Mouse (Mus musculus) kidney, postnatal 4 days (tissue): Measurements from ENCODE around the gene Ntn1.
A peak's percentile ranks its signal among the peaks of the same experiment; 100 is the strongest.

ENCODE experiments used
- DNase-seq, 2 experiments: peaks; one replicate each; pipeline ENCODE4 v3.0.0; 2021; ENCODE audit warnings: mixed read lengths in 2 of 2

Gene Ntn1

GRCm38 (mm10) chr11:68324863-68325262 is 75.8 kb downstream of the Ntn1 start:
- no peak for DNase-seq

DNA sequence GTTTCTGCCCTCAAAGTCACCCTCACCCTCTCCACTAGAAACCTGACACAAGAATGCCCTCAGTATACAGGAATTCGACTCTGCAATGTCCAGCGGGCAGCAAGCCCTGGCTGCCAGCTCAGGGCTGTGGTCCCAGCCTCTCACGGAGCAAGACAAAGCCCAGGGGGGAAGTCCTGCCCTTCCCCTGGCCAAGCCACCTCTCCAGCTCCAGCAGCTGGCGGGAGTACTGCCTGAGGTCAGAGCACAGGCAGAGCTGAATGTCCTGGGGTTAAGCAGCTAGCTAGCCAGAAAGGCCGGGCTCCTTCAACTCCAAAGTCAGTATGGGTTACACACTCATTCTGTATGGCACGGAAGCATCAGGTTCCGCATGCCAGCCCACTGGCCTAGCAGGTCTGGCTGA is 79.2 kb downstream of the Ntn1 start:
- peak; percentile 30 to 52 for DNase-seq

DNA sequence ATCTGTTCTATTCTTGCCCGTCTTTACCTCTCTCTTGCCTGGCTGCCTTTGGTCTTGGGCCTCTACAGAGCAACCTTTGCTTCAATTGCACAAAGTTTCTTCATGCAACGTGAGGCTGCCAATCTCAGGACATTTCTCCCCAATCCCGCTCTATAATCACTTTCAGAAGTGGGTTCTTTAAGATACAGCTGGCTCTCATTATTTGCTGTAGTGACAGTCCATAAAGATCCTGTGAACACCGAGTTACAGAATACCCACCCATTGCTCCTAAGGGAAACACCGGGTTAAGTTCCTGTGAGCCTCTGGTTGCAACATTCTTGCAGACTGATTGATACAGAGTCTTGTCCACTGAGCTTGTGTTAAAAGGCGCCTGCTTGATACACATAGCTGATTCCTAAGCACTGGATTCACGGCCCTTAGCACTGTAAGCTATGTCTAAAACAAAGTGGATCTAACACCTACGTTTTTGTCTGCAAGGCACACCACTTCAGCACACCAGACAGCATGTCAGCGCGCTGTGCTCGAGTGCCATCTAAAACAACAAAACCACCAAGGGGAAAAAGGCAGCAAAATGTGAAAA is 85.0 kb downstream of the Ntn1 start:
- DNase-seq: no peak

- DNase-seq: no peak
Measured at GRCm38 (mm10) chr11:68313861-68314260, 86.8 kb downstream of the Ntn1 start.

GRCm38 (mm10) chr11:68313065-68313464 is 87.6 kb downstream of the Ntn1 start:
- DNase-seq: peak in 1 of 2 experiments; percentile 26

DNA sequence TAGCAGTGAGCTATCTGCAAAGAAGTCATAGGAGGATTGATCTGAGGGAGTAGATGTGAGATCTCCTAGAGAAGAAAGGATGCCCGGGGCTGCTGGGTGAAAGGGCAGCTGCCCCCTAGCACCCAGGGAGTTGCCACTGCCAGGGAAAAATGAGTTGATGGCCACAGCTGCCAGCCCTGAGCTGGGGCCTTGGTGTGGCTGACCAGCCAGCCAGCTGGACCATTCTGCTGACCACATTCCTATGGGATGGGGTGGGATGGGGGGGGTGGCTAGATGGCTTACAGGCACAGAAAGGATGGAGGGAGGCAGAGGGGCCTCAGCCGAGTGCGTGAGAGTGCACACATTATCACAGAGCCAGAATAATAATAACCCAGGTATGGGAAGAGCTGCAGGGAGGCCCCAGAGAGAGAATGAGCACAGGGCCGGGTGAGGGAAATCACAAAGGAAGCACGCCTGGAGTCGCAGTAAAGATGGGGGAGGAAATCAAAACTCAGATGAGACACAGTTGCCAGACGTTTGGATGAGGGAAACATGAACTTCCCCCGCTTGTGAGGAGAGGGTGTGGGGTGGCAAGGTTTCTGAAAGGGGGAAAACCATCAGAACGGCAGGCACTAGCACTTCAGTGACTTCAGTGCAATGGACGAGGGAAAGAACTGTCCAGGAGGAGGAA is 91.6 kb downstream of the Ntn1 start:
- peak in 1 of 2 experiments; percentile 24 for DNase-seq

DNA sequence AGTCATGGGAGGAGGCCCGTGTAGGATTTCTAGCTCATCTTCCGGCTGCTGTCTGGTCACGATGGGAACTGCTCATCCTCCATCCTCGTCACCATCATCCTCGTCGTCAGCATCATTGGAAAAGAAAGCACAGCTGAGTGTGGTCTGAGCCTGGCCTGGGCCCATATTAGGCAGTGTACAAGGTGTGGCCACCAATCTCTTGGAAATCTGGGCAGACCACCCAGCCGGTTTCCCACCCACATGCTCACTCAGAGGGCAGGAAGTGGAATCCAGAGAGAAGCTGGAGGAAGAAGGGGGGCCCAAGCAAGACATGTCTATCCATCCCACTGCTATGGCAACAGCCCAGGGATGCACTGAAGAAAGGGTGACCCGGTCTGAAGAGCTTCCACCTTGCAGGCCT is 94.6 kb downstream of the Ntn1 start:
- peak in 1 of 2 experiments; percentile 28 for DNase-seq

GRCm38 (mm10) chr11:68302323-68302722 is 98.3 kb downstream of the Ntn1 start:
- DNase-seq: no peak

DNA sequence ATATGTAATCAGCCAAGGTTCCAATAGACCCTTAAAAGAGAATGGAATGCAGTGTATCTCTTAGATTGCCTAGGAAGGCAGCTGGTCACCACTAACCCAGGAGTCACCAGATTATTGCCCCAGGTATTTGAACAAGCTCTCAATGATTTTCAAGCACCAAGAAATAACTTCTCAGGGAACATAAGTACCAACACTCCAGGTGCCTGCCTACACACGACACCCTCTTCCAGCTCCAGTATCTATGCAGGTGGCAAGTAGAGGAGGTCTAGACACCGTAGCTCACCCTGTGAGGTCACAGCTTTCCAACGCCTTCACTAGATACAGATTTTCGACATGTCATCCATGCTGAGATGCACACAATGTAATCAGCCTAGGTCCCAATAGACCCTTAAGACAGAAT is 99.0 kb downstream of the Ntn1 start:
- no peak for DNase-seq

GRCm38 (mm10) chr11:68295474-68295873 is 105.1 kb downstream of the Ntn1 start:
- no peak for DNase-seq

- peak in 1 of 2 experiments; percentile 20 for DNase-seq
Measured at GRCm38 (mm10) chr11:68290631-68291030, 110.0 kb downstream of the Ntn1 start.

GRCm38 (mm10) chr11:68287331-68287730 is 113.3 kb downstream of the Ntn1 start:
- DNase-seq: peak in 1 of 2 experiments; percentile 16

- no peak for DNase-seq
Measured at GRCm38 (mm10) chr11:68286142-68286808, 114.3 kb downstream of the Ntn1 start.

DNA sequence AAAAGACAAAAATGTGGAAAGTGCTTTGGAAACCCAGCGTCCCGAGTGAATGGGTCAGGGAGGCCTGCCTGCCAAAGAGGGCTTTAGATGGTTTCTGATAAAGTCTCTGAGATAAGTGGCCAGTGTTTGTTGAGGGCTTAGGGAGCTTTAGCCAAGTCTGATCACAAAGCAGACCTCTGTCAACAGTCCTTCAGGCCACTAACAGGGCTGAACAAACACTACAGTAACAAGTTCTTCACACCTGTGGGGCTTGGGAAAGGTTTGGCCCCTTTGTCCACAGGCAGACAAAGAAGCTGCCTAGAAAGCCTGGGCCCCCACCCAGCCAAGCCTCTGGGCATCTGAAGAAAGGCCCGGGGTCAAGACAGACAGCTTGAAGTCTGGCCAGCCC is 114.9 kb downstream of the Ntn1 start:
- no peak for DNase-seq

GRCm38 (mm10) chr11:68280001-68280510 is 120.6 kb downstream of the Ntn1 start:
- DNase-seq: peak in 1 of 2 experiments; percentile 10

DNA sequence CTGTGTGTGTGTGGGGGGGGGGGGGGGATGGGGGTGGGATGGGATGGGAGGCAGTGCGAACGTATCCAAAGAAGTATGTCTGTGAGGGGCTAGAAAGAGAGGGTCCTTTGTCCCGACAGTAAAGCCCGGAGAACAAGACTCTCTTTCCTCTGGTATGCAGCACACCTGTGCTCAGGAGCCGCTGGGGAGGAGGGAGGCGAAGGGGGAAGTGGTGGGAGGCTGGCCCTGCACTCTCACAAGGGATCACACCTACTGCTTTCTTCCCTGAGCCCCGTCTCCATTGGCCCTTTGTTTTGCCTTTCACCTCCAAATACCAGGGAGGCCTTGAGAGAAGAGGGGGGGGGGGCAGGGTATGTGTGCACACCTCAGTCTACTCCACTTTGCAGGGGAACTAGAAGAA is 123.7 kb downstream of the Ntn1 start:
- no peak for DNase-seq

DNA sequence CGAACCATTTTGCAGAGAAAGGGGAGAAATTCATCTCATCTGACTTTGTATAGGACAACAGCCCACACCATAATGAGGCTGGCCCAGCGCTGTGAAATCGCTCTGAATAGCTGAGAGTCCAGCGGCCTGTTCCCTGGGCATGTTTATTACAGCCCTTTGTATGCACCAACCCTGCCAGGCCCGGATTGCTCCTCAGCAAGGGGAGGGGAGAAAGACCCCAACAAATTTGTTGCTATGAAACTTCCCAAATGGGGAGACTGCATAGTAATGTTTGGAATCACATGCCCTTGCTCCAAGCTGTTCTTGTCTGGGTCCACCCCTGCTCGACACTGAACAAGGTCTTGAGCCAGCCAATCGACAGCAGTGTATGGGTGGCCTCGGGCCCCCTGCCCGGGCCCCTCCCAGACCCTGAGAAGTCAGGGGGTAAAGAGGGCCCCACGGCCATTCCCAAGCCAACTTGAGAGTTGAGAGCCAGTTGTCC is 126.3 kb downstream of the Ntn1 start:
- DNase-seq: no peak

- no peak for DNase-seq
Measured at GRCm38 (mm10) chr11:68273855-68274254, 126.8 kb downstream of the Ntn1 start.

DNA sequence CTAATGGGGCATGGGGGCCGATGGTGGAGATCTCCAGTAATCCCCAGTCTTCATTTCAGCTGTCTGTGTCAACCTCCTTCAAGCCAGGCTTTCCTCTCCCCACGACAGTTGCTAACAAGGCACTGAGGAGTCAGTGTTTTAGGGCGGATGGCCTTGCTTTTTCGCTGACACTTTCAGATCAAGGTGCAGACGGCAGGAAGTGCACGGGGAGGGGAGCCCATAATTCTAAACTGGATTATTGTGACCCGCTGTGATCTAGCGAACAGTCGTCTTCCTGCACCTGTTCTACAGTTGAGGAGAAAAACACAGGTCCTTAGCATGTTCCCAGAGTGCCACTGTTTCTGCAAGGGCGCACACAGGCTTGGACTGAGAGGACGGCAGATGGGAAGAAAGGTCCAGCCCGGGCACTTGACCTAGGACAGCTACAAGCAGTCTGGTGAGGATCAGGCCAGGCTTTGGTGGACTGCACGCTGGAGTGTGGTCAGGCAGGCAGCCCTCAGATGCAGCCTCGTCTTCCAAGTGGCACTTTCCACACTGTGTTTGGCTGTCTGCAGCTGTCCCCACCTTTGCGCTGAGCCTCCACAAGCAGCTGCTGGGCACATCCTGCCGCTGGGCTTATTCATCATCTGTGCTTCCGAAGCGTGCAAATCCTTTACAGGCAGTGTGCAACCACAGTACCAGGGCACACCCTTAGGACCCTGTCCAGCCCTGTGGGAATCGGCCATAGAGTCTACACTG is 129.7 kb downstream of the Ntn1 start:
- DNase-seq: peak in 1 of 2 experiments; percentile 19

DNA sequence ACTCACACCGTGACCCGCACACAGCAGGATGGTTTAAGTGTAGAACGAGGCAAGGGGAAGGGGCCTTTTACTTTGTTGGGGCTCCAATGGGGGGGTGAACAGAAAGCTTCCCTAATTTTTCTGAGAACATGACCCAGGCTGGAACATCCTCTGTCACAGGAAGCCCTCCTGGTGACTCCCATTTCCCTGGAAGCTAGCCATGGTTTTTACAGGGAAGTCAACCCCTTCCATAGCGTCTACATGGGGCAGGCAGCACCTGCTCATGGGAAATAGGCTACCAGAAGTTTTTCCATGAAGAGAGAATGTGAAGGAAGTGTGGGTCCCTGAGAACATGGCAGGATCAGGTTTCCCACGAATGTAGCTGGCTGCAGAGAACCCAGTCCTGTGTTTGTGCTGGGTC is 136.3 kb downstream of the Ntn1 start:
- no peak for DNase-seq

- DNase-seq: no peak
Measured at GRCm38 (mm10) chr11:68263100-68263499, 137.5 kb downstream of the Ntn1 start.

GRCm38 (mm10) chr11:68261162-68261892 is 139.3 kb downstream of the Ntn1 start:
- peak in 1 of 2 experiments; percentile 28 for DNase-seq
